In the genomic region with DNA sequence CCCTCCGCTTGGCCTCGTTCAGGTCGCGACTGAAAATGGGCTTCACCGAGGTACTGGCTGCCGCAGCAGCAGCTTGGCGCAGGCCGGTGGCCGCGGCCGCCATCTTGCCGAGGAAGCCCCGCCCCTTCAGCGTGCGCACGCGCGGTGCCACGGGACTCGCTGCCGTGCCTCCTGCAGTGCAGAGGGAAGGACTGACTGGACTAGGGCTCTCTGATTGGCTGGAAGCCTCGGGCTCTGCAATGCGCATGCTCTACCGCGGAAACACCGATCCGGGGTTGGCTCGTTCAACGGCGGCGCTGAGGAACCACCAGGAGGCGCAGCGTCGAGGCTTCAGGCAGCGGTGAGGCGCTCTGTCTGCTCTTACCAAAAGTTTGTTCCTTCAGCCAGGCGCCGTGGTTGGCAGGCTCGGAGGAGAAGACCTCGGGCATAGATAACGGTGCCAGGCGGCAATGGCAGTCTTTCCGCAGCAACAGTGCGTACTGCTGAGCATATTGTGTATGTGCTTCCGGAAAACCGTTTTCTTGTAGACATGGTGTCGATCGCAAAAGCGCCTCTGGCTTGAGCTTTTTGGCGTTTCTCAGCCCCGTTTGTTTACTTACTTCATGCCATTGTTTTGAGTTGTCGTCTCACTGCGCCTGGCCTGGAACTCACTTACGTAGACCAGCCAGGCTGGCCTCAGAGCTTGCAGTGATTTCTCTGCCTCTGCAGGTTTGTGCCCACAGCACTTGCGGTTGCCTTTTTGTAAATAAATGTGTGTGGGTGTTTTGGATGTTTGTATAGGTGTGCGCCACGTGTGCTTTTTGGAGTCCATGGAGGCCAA, we compare ENCODE assay signal across 7 mouse cellular contexts. TPM values are rescaled to one million over a fixed set of nuclear protein-coding genes. Genes with fewer than 3 reads are reported as not detected.
DNase-seq lines count a peak whose midpoint lies in the region; ATAC-seq lines count a peak whose summit lies in the region.

A gene (minus strand): TSS at position 197 of the 820 bp plus-strand sequence.

- peak; percentile 96 for DNase-seq in adrenal gland, adult 8-10 months
- DNase-seq in embryo, embryonic 9.5 days (ENCODE audit: extremely low spot score), result peak; percentile 97
- peak; percentile 97 for DNase-seq in gastrocnemius, postnatal 4 days (ENCODE audit: low spot score in 2 of 2)
- DNase-seq in left cerebral cortex, postnatal 36 days (ENCODE audit: low spot score in 2 of 2), result peak; percentile 95 to 96
- peak; percentile 100 for DNase-seq in midbrain, embryonic 11.5 days (ENCODE audit: low spot score, missing footprints)
- peak; percentile 100 for DNase-seq in skeletal muscle tissue, adult 2 months (ENCODE audit: low read depth, low spot score)

- peak within 1 kb of the TSS; percentile 83 for H3K4me2 ChIP-seq in intestine, embryonic 16.5 days (ENCODE audit: low read depth, low read length)
- peak within 1 kb of the TSS; percentile 70 for H3K4me2 ChIP-seq in midbrain, embryonic 11.5 days

- peaks cover 36% of the 10 kb centered on the region for H3K4me1 ChIP-seq in intestine, embryonic 16.5 days (ENCODE audit: control insufficient read depth, insufficient read depth, low read length)
- peaks cover 9% of the 10 kb centered on the region; the same call in 1 of the 2 replicates for H3K4me1 ChIP-seq in midbrain, embryonic 11.5 days (ENCODE audit: control insufficient read depth, insufficient read depth, low read length)

- peak within 1 kb of the TSS; percentile 95 for H3K4me3 ChIP-seq in intestine, embryonic 16.5 days (ENCODE audit: low read length)
- H3K4me3 ChIP-seq in midbrain, embryonic 11.5 days (ENCODE audit: low read depth, low read length), result peak within 1 kb of the TSS; percentile 55

- H3K9me3 ChIP-seq in intestine, embryonic 16.5 days (ENCODE audit: control insufficient read depth, low read length), result no peaks in the 10 kb centered on the region
- no peaks in the 10 kb centered on the region for H3K9me3 ChIP-seq in midbrain, embryonic 11.5 days (ENCODE audit: control insufficient read depth, low read length)

- H3K9ac ChIP-seq in intestine, embryonic 16.5 days (ENCODE audit: low read depth, low read length), result peak within 1 kb of the TSS; percentile 99
- peak within 1 kb of the TSS; percentile 78 for H3K9ac ChIP-seq in midbrain, embryonic 11.5 days (ENCODE audit: low read length)

- 1% methylated on average over 56 of the region's 57 CpGs for WGBS in intestine, embryonic 16.5 days
- WGBS in midbrain, embryonic 11.5 days, result 2% methylated on average over 57 of the region's 57 CpGs

- H3K36me3 ChIP-seq in intestine, embryonic 16.5 days (ENCODE audit: control insufficient read depth, insufficient read depth, low read length), result peaks cover 11% of the 10 kb centered on the region; the same call in 1 of the 2 replicates
- peaks cover 11% of the 10 kb centered on the region; the same call in 1 of the 2 replicates for H3K36me3 ChIP-seq in midbrain, embryonic 11.5 days (ENCODE audit: control insufficient read depth, insufficient read depth, low read length)

- ATAC-seq in intestine, embryonic 16.5 days, result peak; percentile 98
- peak; percentile 100 for ATAC-seq in midbrain, embryonic 11.5 days (ENCODE audit: low FRiP score)

- intact Hi-C loops in left cerebral cortex, postnatal 36 days (cut with DNase I), result loop anchor here (1.0 kb wide), 1 partner anchor 63 kb away; no protein-coding TSS in a partner anchor

- peak within 1 kb of the TSS; percentile 93 for H3K27ac ChIP-seq in intestine, embryonic 16.5 days (ENCODE audit: low read length)
- H3K27ac ChIP-seq in midbrain, embryonic 11.5 days (ENCODE audit: low read depth, low read length), result peak within 1 kb of the TSS; percentile 44

- H3K27me3 ChIP-seq in intestine, embryonic 16.5 days (replicated peaks; ENCODE audit: control insufficient read depth, insufficient read depth, low read length), result no peaks in the 10 kb centered on the region
- H3K27me3 ChIP-seq in midbrain, embryonic 11.5 days (ENCODE audit: control insufficient read depth, insufficient read depth, low read length), result no peaks in the 10 kb centered on the region

RNA-seq across cellular contexts. Expression of the gene that starts here (rescaled TPM):
- total RNA-seq in adrenal gland, adult 8-10 months (2022), result 100 to 1,000 TPM; 293 to 470 (median 376) TPM
- total RNA-seq in gastrocnemius, postnatal 4 days (2021), result 100 to 1,000 TPM; 306 to 308 TPM
- polyA plus RNA-seq in intestine, embryonic 16.5 days (2015; fragmentation: Nextera tagmentation; extraction: Ambion mirVana), result 561 and 588 TPM in 2 replicates
- 100 to 1,000 TPM; 198 to 199 TPM for total RNA-seq in left cerebral cortex, postnatal 36 days (2021)
- polyA plus RNA-seq in midbrain, embryonic 11.5 days (2014; fragmentation: Nextera tagmentation; extraction: Ambion mirVana), result 290 and 293 TPM in 2 replicates

Comparison
In these comparisons a context has a peak if more than half of its experiments do, and no peak if none do; other contexts are left out.
1. Peak in every context shown above with its lines: DNase-seq, ATAC-seq, H3K4me3 ChIP-seq and H3K27ac ChIP-seq.